Mouse (Mus musculus) olfactory bulb, adult 2 months (tissue): ENCODE measurements around the gene Cd3g. TPM values are rescaled to one million over a fixed set of nuclear protein-coding genes. Genes with fewer than 3 reads are reported as not detected.

Experiments used
- H3K27ac ChIP-seq: fragments of 200-500 bp; 2 replicates; pipeline ENCODE4 v1.5.1; 2012; ENCODE audit warnings: low read depth, low read length; ENCODE audit not compliant: insufficient read depth
- H3K4me1 ChIP-seq: fragments of 200-500 bp; 2 replicates; pipeline ENCODE4 v1.6.1; 2012; ENCODE audit warnings: low read length; ENCODE audit not compliant: control insufficient read depth, insufficient read depth
- H3K4me3 ChIP-seq: fragments of 200-500 bp; 2 replicates; pipeline ENCODE4 v1.5.1; 2012; ENCODE audit warnings: mild to moderate bottlenecking, low read depth, low read length, moderate library complexity; ENCODE audit not compliant: insufficient read depth
- CTCF ChIP-seq: fragments of 200-500 bp; IDR thresholded peaks from 2 replicates; pipeline ENCODE4 v1.5.1; 2012; ENCODE audit warnings: low read depth, mild to moderate bottlenecking, low read length, moderate library complexity; ENCODE audit not compliant: insufficient read depth
- POLR2A ChIP-seq: fragments of 200-500 bp; IDR thresholded peaks from 2 replicates; pipeline ENCODE4 v1.6.1; 2012; ENCODE audit warnings: mild to moderate bottlenecking, low read depth, low read length, moderate library complexity; ENCODE audit not compliant: insufficient read depth
- WGBS: fragments of 180-500 bp; shearing (Covaris S2); methylation state at CpG from one replicate; pipeline ENCODE4 v1.1.7; 2018; 5-methylcytosine and 5-hydroxymethylcytosine counted together
- polyA plus RNA-seq: library from polyadenylated mRNA; stranded (reverse); fragments of >200 nt; gene quantifications from 2 replicates; pipeline ENCODE4 v1.2.4, GENCODE M21; 2012; ENCODE audit warnings: low replicate concordance; ENCODE audit not compliant: missing spikeins, insufficient read depth, insufficient read length

Gene Cd3g
- polyA plus RNA-seq: 736 and 767 TPM in 2 replicates

DNA sequence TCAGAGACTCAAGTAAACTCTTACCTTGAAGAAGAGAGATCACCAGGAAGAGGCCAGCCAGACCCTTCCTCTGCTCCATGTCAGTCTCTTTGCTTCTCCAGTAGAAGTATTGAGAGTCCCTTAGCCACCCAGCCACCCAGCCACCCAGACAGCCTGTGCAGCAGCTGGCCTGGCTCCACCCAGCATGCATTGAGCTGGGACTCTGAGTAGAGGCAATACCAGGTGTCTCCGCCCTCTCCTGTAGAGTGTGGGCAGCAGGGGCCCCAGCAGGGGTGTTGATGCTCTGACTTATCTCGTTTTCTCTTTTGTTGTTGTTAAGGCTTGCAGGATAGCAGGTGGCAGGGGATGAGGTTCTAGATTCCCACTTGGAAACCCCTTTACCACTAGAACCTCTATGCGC lies at the start of gene Cd3g:
Cd3g (minus strand) TSS at position 190 of the 400 bp plus-strand sequence.
- TF ChIP-seq CTCF (no peak), POLR2A (no peak)
- H3K4me3 ChIP-seq: no peak within 1 kb of the TSS
- no peaks in the 10 kb centered on the region for H3K4me1 ChIP-seq
- no peak within 1 kb of the TSS for H3K27ac ChIP-seq
- WGBS: 64% methylated on average over 3 of the region's 3 CpGs

- WGBS: 59% methylated on average over 8 of the region's 8 CpGs
- no peak overlapping the region for H3K4me3 ChIP-seq
These were observed 47.1 kb upstream of the Cd3g start for GRCm38 (mm10) chr9:45027376-45027775.

DNA sequence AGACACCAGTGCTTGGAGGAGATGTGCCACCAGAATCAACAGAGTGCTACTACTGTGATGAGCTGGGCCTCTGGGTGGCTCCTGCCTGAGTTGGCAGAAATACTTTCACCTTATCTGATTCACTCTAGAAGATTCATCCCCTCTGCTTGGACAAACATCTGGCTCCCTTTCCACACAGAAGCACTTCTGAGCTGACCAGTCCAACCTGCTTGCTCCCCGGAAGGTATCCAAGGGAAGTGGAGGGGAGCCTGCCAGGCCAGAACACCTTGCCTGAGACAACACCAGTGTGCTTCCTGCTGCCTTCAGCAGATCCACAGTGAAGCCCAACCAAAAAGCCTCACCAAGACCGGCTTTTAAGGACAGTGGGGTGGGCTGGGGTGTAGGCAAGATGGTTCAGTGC lies 44.0 kb upstream of the Cd3g start:
- Histone ChIP-seq H3K4me3 (no peak overlapping the region), H3K27ac (no peak overlapping the region), H3K4me1 (no peaks in the 10 kb centered on the region)
- WGBS: 89% methylated on average over 2 of the region's 2 CpGs
- no peak for TF ChIP-seq POLR2A
- TF ChIP-seq CTCF: no peak

More at GRCm38 (mm10) chr9:45027376-45027775, 47.1 kb upstream of the Cd3g start:
- H3K4me1 ChIP-seq: no peaks in the 10 kb centered on the region
- TF ChIP-seq CTCF (no peak), POLR2A (no peak)
- H3K27ac ChIP-seq: no peak overlapping the region

GRCm38 (mm10) chr9:45023638-45024037 lies 43.4 kb upstream of the Cd3g start:
- H3K4me1 ChIP-seq: no peaks in the 10 kb centered on the region
- H3K27ac ChIP-seq: no peak overlapping the region
- TF ChIP-seq CTCF (no peak), POLR2A (no peak)
- no peak overlapping the region for H3K4me3 ChIP-seq
- 60% methylated on average over 3 of the region's 3 CpGs for WGBS

DNA sequence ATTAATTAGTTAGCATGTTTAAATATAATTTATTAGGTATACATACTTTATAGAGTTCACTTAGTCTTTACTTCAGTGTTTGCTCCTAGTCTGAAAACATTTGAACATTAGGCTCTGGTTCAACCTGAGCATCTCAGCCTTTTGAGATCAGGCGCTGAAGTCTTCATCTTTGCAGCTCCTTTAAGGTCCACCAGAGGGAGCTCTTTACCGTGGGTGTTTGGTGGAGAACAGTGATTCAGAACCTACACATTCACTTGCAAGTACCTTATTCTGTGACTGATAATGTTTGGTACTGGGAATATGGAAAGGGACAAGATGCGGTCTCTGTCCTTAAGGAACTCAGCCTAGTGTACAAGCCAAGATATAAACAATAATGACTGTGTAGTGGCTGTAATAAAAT lies 42.6 kb upstream of the Cd3g start:
- no peak overlapping the region for H3K4me3 ChIP-seq
- TF ChIP-seq POLR2A: no peak
- no peak for TF ChIP-seq CTCF
- no peak overlapping the region for H3K27ac ChIP-seq
- H3K4me1 ChIP-seq: no peaks in the 10 kb centered on the region
- 7% methylated on average over 3 of the region's 3 CpGs for WGBS

- Histone ChIP-seq H3K27ac (no peak overlapping the region), H3K4me3 (no peak overlapping the region), H3K4me1 (no peaks in the 10 kb centered on the region)
- WGBS: 86% methylated on average over 11 of the region's 11 CpGs
- no peak for TF ChIP-seq CTCF
- TF ChIP-seq POLR2A: no peak
These were observed 37.8 kb upstream of the Cd3g start for GRCm38 (mm10) chr9:45018031-45018430.

GRCm38 (mm10) chr9:45015841-45016240 lies 35.6 kb upstream of the Cd3g start:
- no peak overlapping the region for H3K27ac ChIP-seq
- no peaks in the 10 kb centered on the region for H3K4me1 ChIP-seq
- 62% methylated on average over 3 of the region's 3 CpGs for WGBS
- H3K4me3 ChIP-seq: no peak overlapping the region
- TF ChIP-seq POLR2A: no peak
- no peak for TF ChIP-seq CTCF

GRCm38 (mm10) chr9:45014879-45015278 lies 34.6 kb upstream of the Cd3g start:
- WGBS: 41% methylated on average over 2 of the region's 2 CpGs
- Histone ChIP-seq H3K4me3 (no peak overlapping the region), H3K4me1 (no peaks in the 10 kb centered on the region), H3K27ac (no peak overlapping the region)
- TF ChIP-seq POLR2A (no peak), CTCF (no peak)

GRCm38 (mm10) chr9:45011291-45011690 lies 31.1 kb upstream of the Cd3g start:
- 59% methylated on average over 6 of the region's 6 CpGs for WGBS
- Histone ChIP-seq H3K4me3 (no peak overlapping the region), H3K27ac (no peak overlapping the region), H3K4me1 (no peaks in the 10 kb centered on the region)
- TF ChIP-seq POLR2A: no peak
- TF ChIP-seq CTCF: no peak

DNA sequence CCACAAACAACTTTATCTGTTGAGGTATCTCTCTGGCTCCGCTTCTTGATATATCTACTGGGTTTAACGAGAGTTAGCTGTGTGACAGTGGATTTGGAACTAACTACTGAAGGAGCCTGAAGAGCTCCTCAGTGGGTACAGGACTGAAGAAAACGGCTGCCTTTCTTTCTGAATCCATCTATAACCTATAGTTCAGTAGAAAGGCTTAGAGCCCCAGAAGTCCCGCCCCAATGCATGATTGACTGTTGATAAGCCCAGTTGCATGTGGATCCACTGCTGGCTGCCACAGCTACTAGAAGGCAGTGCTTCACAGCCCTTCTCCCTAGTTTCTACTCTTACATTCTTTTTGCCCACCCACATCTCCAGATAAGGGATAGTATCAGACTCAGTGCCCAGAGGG lies 30.2 kb upstream of the Cd3g start:
- Histone ChIP-seq H3K4me3 (no peak overlapping the region), H3K4me1 (no peaks in the 10 kb centered on the region), H3K27ac (no peak overlapping the region)
- WGBS: 73% methylated on average over 4 of the region's 4 CpGs
- TF ChIP-seq CTCF: no peak
- TF ChIP-seq POLR2A: no peak
